Mouse (Mus musculus): Measurements from ENCODE around the gene Hoxd11.
A peak's percentile ranks its signal among the peaks of the same experiment; 100 is the strongest.

Gene Hoxd11

DNA sequence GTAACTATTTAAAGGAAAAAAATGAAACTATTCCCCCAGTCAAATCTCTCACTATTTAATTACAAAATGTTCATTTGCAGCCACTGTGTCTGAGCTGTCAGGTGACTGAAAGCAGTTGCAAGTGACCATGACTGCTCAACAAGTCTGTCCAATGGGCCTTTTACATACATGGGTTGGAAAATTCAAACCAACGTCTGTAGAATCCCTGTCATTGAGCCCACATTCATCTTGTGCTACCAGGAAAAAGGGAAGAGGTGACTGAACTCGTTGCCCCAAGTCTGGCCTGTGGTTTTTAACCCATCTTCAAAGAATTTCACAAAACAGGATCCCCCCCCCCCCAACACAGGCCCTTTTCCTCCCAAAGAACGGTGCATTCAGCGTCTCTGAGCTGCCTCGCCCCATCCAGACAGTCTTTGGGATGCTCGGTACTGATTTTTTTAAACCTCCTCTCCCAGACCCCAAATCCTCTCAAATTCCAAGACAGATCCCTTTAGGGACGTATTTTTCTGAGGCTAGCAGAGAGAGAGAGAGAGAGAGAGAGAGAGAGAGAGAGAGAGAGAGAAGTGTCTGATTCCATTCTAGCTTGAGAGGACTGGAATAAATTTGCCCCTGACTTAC lies 16.6 kb downstream of the Hoxd11 start:
- no peak for DNase-seq (ENCODE audit: low spot score)

DNA sequence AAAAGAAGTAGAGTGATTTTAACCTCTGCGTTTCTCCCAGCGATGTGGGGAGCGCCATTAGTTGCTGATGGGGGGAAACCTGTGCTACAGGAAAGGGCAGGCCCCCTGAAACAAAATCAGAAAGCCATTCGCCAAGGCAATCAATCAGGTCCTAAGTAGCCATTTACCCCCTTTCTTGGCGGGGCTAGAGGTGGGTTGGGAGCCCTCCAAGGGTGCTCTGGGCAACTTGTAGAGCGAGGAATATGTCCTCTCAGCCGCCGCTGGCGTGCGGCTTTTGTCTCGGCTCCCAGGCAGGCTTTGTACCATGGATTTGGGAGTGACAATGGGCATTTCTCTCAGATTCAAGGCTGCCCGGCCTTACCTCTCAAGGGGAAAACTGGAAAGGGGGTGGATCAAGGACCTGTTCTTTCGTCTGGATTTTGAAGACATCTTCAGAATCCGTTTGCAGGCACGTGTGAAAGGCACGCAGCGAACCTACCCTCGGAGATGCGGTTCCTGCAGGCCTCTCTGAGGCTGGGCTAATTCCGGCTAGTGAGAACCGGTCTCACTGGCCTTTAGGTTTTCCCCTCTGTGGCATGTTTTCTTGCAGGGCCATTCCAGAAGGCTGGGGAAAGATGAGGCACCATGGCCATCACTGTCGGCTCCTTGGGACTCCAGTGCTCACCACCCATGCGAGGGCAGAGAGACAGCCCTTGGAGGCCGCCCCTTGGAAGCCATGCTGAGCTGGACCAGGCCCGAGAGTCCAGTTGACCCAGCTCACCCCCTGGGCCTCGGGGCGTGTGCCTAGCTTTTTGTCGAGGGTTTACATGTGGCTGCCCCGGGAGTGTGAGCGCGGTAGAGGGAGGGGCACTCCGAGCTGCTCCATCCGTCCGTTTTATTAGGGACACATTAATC lies 17.3 kb downstream of the Hoxd11 start:
- no peak for DNase-seq (ENCODE audit: low spot score)

DNA sequence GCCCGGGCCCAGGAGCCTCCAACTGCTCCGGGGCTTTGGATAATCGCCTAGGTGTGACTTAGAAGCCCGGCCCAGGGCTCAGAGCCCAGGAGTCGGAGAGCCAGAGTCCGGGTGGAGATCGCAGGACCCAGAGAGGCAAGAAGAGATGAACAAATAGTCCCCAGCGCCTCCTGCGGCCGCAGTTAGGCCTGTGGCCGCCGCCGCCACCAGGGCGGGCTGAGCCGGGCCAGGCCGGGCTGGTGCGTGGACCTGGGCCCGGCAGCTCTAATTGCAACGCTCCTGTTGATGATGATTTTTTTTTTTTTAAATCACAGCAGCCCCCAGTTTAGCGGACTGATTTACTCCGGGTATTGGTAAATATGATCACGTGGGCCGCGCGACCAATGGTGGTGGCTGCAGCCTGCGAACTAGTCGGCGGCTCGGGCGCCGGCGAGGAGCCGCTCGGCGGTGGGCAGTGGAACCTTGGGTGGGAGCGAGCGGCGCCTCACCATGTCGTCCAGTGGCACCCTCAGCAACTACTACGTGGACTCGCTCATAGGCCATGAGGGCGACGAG lies 18.3 kb downstream of the Hoxd11 start, which contains the start of gene Hoxd9:
Gene Hoxd9, plus strand, starts transcription at position 161 of the 555 bp plus-strand sequence.
- DNase-seq (ENCODE audit: low spot score), result peak; percentile 58

DNA sequence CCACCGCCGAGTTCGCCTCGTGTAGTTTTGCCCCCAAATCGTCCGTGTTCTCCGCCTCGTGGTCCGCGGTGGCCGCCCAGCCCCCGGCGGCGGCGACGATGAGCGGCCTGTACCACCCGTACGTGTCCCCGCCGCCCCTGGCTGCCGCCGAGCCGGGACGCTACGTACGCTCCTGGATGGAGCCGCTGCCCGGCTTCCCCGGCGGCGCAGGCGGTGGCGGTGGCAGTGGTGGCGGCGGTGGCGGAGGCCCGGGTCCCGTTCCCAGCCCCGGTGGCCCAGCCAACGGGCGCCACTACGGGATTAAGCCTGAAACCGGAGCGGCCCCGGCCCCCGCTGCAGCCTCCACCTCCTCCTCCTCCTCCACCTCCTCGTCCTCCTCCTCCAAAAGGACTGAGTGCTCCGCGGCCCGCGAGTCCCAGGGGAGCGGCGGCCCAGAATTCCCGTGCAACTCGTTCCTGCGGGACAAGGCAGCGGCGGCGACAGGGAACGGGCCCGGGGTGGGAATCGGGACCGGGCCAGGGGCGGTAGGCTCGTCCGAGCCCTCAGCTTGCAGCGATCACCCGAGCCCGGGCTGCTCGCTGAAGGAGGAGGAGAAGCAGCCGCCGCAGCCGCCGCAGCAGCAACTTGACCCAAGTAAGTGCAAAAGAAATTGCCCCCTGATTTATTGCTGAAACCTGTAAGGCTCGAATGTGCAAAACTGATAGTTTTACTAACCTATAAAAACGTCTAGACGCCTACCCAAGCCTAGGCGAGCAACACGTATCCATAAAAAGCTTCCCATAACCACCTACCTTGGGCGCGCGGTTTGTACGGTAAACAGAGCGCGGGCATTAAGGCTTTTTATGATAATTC lies 19.1 kb downstream of the Hoxd11 start:
- DNase-seq (ENCODE audit: low spot score), result no peak

DNA sequence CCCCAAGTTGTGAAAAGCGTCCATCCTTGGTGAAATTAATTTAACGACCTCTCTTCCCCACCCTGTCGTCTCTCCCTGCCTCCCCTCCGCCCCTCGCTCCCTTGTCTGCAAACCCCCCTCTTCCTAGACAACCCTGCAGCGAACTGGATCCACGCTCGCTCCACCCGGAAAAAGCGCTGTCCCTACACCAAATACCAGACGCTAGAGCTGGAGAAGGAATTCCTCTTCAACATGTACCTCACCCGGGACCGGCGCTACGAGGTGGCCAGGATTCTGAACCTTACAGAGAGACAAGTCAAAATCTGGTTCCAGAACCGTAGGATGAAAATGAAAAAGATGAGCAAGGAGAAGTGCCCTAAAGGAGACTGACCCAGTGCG lies 19.7 kb downstream of the Hoxd11 start:
- no peak for DNase-seq (ENCODE audit: low spot score)

DNA sequence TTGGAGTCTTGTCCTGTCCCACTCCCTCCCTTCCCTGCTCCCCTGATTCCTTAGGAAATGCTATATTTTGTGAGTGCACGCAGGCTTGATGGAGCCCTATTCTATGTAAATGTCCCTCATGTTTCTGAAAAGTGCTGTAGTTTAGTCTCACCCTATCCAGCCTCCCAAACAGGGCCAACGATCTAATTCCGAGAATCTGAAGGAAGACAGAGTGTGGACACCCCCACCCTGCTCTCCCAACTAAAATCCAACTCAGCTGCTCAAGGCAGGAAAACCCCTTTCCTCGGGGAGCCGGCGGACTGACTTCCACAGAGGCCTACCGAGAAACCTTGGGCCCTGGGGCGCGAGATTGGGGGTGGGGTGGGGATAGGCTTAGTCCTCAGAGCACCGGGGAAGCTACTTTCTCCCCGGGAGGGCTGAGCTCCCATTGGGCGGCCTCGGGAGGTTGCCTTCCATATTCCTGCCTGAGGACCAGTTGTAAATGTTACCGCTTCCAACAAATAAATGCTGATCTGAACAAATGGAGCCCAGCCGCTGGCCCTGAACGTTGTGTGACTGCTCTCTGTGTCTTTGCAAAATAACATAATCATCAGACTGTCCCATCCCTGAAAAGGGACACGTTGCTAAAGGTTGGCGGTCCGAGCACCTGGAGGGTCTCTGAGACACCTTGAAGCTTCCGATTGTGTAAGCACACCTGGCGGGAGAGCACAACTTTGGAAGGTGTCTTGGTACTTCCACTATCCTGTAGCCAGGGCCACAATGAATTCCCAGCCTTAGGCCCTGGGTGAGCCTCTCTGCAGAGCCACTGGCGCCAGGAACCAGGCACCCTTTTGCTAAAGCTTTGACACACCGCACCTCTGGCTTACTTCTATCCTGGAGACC lies 20.5 kb downstream of the Hoxd11 start:
- no peak for DNase-seq (ENCODE audit: low spot score)

DNA sequence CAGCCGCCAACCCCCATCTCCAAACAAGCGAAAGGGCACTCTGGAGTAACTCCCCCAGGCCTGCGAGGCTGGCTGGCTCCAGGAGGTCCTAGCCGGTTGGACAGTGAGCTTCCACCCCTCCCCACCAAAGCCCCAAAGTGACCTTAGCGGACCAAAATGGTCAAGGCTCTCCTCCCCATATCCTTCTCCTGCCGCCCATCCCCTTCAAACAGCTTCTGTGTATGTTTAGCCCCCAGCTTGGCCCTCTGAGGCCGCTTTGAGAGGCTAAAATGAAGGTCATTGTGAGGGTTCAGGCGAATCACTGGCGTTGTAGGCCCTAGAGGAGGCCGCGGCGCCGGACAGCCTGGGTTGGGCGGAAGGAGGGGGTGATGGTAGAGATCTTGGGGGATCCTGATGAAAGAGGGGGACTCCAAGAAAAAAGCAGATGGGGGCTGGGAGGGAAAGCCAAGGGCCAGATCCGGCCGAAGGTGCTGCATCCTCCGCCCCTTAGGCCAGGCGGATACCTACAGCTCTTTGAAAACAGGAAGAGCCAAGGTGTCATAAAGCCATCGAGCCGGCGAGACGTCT lies 21.3 kb downstream of the Hoxd11 start:
- DNase-seq (ENCODE audit: low spot score), result no peak

DNA sequence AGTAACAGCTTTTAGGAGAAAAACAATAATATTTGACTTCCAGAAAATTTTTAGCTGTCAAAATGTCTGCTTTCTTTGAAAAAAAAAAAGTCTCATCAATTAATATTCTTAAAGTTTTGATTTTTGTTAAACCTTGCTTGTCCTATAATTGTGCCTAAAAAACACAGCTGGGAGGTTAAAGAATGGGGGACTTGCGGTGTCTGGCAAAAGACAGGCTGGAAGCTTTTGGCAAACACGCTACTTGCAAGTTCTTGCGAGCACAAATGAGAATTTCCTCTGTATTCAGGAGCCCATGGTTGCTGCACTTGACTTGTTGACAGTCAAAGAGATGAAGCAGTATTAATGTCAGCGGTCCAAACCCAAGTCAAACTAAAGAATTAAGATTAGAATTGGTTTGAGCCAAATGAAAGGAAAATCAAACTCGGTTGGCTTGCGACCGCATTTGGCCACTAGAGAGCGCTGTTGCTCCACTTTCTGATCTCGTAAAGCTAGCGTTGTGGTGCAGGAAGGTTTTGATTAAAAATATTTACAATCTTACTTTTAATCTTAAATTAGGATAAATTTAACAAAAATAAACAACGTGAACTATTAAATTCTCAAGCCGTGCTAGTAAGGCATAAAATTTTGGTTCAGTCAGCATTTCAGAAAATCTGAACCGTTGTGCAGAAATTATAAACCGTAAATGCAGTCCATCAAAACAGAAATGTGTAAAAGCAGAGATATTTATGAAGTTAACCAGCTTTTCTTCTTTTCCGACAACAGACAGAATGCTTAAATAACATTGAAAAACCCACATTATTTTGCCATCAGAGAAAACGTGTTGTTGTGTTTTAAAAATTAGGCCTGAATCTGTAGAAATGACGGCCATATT lies 22.8 kb downstream of the Hoxd11 start:
- no peak for DNase-seq (ENCODE audit: low spot score)

DNA sequence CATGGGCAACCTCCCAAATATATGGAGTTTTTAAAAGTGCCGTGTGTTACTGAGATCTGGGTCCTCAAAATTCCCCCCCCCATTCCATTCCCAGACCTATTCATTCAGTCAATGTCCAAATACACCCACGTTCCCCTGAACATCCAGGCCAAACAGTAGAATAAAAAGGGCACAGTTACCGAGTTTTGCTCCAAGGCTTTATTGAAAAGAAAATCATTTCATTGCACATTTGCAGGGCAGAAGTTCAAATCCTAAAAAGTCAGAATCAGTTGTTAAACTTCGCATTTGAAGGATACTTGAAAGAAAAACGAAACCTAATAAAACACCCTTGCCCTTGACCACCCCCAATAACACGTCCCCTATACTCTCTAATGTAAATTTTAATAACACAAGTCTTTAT lies 23.5 kb downstream of the Hoxd11 start:
- no peak for DNase-seq (ENCODE audit: low spot score)

DNA sequence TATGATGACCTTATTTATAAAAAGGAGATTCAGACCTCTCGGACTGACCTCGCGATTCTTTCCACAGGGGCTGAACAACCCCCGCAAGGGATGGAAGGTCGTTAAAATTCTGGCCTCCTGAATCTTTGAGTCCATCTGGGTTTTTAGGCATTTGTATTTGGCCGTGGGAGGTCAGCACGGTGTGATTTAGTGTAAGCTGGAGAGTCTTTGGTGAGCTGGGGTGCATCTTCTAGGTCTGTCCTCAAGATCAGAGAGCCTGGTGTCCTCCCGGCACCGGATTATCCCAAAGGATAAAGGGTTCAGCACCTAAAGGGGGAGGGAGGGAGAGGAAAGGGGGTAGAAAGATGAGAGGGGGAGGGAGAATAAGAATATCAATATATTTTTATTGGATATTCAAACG lies 24.0 kb downstream of the Hoxd11 start:
- DNase-seq (ENCODE audit: low spot score), result no peak

DNA sequence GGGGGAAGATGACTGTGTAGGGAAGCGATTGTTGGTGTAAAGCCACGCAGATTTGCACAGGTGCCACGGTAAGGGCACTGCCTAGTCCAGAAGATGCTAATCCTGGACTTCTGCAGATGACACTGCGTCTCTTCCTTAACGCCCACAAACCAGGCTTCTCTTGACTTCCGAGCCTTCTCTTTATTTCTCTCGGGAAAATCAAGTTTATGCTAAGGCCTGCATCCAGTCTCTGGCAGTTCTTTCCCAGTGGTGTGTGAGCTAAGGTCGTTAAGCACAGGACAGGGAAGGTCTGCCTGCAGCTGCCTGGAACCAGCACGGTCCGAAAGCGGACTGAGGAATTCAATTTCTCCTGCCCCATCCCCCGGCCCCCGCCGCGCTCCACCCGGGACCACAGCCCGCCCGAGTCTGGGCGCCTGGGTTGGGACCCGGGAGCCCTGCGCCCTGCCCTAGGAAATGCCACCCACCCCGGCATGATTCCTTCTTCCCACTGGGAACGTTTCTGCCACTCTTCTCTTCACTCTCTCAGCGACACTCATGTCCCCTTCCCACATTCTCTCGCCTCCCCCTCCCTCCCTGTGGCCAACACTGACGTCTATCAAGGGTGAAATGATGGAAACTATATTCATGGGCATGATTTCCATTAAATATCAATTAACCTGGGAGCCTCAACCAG lies 24.5 kb downstream of the Hoxd11 start:
- no peak for DNase-seq (ENCODE audit: low spot score)

DNA sequence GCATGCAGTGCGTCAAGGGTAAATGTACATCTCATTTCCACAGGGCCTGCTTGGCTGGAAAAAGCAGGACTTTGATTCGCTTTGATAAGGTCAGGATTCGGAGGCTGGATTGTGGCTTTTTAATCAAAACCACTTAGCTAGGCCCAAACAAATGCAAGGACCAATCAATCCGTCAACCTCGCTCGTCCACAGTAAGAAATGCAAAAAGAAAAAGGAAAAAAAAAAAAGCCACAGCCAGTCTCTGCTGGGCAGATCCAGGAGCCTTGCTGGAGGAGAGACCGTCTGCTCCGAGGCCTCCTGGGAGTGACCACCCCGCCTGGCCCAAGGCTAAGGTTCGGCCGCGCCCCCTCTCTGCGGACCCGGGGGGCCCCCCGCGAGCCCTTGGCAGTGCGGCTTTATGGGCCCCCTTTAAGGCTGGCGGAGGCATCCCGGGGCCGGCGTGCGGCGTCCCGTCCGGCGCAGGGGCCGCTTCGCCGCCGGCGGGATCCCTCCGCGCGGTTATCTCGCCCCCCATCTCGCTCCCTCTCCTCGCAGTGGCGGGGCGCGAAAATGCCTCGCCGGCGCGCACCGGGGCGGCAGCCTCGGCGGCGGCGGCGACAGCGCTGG lies 25.1 kb downstream of the Hoxd11 start, which contains the start of gene Hoxd8:
Gene Hoxd8, plus strand, starts transcription at position 223 of the 606 bp plus-strand sequence.
- DNase-seq (ENCODE audit: low spot score), result peak; percentile 78

DNA sequence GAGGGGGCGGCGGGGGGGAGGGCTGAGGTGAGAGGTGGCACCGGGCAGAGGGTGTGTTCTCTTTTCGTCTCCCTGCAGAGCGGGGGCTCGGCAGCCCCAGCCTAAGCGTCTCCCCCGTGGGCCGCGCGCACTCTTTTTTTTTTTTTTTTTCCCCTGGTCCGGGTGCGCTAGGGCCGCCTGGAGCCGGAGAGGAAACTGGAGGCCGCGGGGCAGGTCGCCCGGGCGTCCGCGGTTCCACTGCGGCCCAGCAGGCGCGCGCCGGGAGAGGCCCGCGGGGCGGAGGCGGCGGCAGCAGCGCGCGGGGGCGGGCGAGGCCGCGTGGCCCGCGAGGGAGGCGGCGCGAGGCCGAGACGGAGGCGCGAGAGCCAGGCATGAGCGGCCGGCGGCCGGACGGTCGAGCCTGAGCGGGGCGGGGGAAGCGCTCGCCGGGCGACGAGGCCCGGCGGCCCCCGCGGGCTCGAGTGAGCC lies 25.7 kb downstream of the Hoxd11 start:
- no peak for DNase-seq (ENCODE audit: low spot score)

DNA sequence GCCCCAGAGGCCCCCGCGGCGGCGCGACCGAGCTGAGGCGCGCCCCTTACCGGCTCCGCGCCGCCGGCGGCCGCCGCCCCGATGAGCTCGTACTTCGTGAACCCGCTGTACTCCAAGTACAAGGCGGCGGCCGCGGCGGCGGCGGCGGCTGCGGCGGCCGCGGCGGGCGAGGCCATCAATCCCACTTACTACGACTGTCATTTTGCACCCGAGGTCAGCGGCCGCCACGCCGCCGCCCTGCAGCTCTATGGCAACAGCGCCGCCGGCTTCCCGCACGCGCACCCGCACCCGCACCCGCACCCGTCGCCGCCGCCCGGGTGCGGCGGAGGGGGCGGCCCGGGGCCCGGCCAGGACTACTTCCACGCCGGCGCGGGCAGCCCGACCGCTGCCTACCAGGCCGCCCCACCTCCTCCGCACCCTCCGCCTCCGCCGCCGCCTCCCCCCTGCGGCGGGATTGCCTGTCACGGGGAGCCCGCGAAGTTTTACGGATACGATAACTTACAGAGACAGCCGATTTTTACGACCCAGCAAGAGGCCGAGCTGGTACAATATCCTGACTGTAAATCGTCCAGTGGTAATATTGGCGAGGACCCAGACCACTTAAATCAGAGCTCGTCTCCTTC lies 26.2 kb downstream of the Hoxd11 start:
- DNase-seq (ENCODE audit: low spot score), result peak; percentile 51

DNA sequence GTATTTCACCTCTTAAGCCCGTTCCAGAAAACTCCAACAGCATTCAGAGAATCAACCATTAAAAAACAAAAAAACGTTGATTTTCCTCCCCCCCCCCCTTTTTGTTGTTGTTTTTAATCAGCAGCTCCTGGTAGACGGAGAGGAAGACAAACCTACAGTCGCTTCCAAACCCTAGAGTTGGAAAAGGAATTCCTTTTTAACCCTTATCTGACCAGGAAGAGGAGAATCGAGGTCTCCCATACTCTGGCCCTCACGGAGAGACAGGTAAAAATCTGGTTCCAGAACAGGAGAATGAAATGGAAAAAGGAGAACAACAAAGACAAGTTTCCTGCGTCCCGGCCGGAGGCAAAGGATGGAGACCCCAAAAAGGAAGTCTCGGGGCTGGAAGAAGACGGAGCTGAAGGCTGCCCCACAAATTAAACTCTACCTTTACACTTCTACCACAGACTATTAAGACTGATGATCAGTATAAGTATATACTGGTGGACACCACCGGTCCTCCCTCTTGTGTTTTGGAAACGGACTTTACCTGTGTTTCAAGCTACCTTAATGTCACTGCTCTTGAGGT lies 27.1 kb downstream of the Hoxd11 start:
- DNase-seq (ENCODE audit: low spot score), result no peak

DNA sequence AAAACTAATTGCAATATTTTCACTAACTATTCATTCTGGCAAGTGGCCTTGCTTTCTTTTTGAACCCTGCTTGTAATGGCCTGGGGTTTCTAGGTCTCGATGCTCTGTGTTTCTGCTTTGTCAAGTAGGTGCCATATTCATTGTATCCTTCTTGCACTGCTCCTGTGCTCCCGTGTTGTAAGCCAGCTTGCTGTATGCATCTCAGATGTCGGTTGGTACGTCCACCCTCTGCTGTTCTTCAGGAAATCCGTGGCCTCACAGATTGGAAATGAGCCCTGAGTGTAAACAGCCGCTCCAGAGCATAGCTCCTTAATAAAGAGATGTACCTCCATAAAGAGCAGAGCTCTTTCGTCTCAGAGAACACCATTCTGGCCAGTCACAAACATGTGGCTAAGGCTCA lies 28.2 kb downstream of the Hoxd11 start:
- DNase-seq (ENCODE audit: low spot score), result no peak

DNA sequence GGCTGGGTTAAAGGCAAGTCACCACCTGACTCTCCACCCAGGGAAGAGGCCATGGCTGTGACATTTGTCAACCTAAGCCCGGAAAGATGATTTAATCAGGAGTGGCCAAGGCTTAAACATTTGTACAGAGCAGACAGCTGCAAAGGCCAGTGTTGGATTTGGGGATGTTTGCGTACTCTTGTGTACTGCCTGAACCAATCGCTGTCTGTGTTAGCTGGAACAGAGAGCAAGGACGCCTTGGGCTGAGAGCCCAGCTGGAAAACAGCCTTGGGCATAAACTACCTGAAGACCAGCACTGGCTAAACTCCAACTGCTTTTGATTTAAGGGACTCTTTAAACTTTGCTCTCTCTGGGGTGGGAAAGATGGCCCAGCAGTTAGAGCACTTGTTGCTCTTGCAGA lies 29.3 kb downstream of the Hoxd11 start:
- no peak for DNase-seq (ENCODE audit: low spot score)
